Mouse (Mus musculus) heart, adult 18-20 months (tissue): Measurements from ENCODE around the gene Gm20532. TPM values are rescaled to one million over a fixed set of nuclear protein-coding genes. Genes with fewer than 3 reads are reported as not detected.

Experiments used
- DNase-seq, 2 experiments: peaks; one replicate each; pipeline ENCODE4 v3.0.0; 2021 to 2022; ENCODE audit warnings: mixed read lengths in 1 of 2
- total RNA-seq, 2 experiments: library from RNA; stranded (reverse); gene quantifications; 2 replicates each; pipeline ENCODE4 v1.2.3; 2021

Gm20532 gene
- total RNA-seq, 2 experiments from 2014 or later = not detected

GRCm38 (mm10) chr2:26596898-26597297 lies 10.5 kb downstream of the Gm20532 start:
- no peak for DNase-seq

- no peak for DNase-seq
Measured at GRCm38 (mm10) chr2:26597810-26598209, 11.4 kb downstream of the Gm20532 start.

GRCm38 (mm10) chr2:26598462-26598861 lies 12.0 kb downstream of the Gm20532 start:
- no peak for DNase-seq

GRCm38 (mm10) chr2:26599965-26600364 lies 13.5 kb downstream of the Gm20532 start:
- no peak for DNase-seq

- DNase-seq = no peak
Measured at GRCm38 (mm10) chr2:26600664-26601063, 14.2 kb downstream of the Gm20532 start.

- DNase-seq = no peak
Measured at GRCm38 (mm10) chr2:26601595-26601994, 15.2 kb downstream of the Gm20532 start.

GRCm38 (mm10) chr2:26602631-26603030 lies 16.2 kb downstream of the Gm20532 start:
- no peak for DNase-seq

GRCm38 (mm10) chr2:26603159-26603558 lies 16.7 kb downstream of the Gm20532 start:
- DNase-seq = peak in 1 of 2 experiments; percentile 37

GRCm38 (mm10) chr2:26603720-26604671 lies 17.6 kb downstream of the Gm20532 start, which contains the start of gene Agpat2:
Gene Agpat2 (minus strand): TSS chr2:26604417.
- peak; percentile 86 to 89 for DNase-seq

- no peak for DNase-seq
Measured at GRCm38 (mm10) chr2:26605331-26605730, 18.9 kb downstream of the Gm20532 start.

- DNase-seq = no peak
Measured at GRCm38 (mm10) chr2:26606579-26606978, 20.1 kb downstream of the Gm20532 start.

- DNase-seq = peak; percentile 83 to 85
Measured at GRCm38 (mm10) chr2:26607056-26607910, 20.8 kb downstream of the Gm20532 start.

GRCm38 (mm10) chr2:26608781-26609180 lies 22.3 kb downstream of the Gm20532 start:
- no peak for DNase-seq

GRCm38 (mm10) chr2:26609261-26609661 lies 22.8 kb downstream of the Gm20532 start:
- peak; percentile 72 to 89 for DNase-seq

GRCm38 (mm10) chr2:26610526-26610925 lies 24.1 kb downstream of the Gm20532 start:
- no peak for DNase-seq

- DNase-seq = no peak
Measured at GRCm38 (mm10) chr2:26611054-26611453, 24.6 kb downstream of the Gm20532 start.

GRCm38 (mm10) chr2:26611896-26612295 lies 25.5 kb downstream of the Gm20532 start:
- no peak for DNase-seq

- DNase-seq = peak; percentile 61 to 77
Measured at GRCm38 (mm10) chr2:26614903-26615302, 28.5 kb downstream of the Gm20532 start.

GRCm38 (mm10) chr2:26615459-26616124 lies 29.2 kb downstream of the Gm20532 start:
- DNase-seq = no peak

- no peak for DNase-seq
Measured at GRCm38 (mm10) chr2:26617331-26617730, 30.9 kb downstream of the Gm20532 start.

- no peak for DNase-seq
Measured at GRCm38 (mm10) chr2:26617928-26618327, 31.5 kb downstream of the Gm20532 start.

GRCm38 (mm10) chr2:26621246-26621645 lies 34.8 kb downstream of the Gm20532 start:
- no peak for DNase-seq
